Mouse (Mus musculus): ENCODE measurements at regions not wholly inside any gene's neighbourhood (a gene's known extent, or its start where the extent isn't known, plus 50 kb on each side); places are given as distances from the start of the nearest gene placed in this dataset.

DNA sequence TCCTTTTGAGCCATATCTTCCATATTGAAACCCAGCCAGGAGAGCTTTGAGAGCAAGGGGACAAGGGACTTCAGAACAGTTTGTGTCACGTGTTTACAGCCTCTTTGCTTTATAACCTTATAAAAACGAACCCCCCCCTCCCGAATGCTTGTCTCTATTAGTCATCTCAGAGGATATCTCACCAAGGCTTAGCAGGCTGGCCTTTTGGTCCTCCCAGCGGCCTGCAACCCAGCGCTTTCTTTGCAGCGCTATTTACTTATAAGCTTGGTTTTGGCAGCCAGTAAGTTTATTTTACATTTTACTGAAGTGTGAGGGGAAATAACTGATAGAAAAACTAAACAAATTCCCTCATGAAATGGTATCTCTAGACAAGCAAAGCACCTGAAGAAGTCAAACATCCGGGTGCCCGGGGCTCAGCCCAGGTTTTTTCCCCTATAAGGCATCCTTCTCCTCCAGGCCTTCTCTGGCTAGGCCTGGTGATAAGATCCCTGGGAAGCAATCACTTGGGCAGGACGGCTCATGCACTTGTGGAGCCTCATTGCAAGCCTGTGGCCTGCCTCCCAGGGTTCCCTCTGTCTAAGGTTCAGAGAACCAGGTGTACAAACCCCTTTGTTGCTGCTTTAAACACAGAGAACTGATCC is 442.0 kb upstream of the Id4 start:
- H3K4me2 ChIP-seq (ENCODE audit: low read depth): no peak overlapping the region
- H3K4me3 ChIP-seq (ENCODE audit: low read depth, low read length): no peak overlapping the region
- WGBS: 84% methylated on average over 9 of the region's 9 CpGs
- ATAC-seq: no peak
- H3K4me1 ChIP-seq (ENCODE audit: insufficient read depth): no peaks in the 10 kb centered on the region
- no peak for DNase-seq
- no peaks in the 10 kb centered on the region for H3K27me3 ChIP-seq (ENCODE audit: insufficient read depth, low read length)
- no peak overlapping the region for H3K27ac ChIP-seq (ENCODE audit: low read depth, low read length)
- H3K9me3 ChIP-seq (ENCODE audit: low read length): no peaks in the 10 kb centered on the region
- no peak overlapping the region for H3K9ac ChIP-seq
- H3K36me3 ChIP-seq (ENCODE audit: insufficient read depth): no peaks in the 10 kb centered on the region
- no peak for TF ChIP-seq CTCF (IDR thresholded peaks at IDR 0.05; ENCODE audit: low read depth)

DNA sequence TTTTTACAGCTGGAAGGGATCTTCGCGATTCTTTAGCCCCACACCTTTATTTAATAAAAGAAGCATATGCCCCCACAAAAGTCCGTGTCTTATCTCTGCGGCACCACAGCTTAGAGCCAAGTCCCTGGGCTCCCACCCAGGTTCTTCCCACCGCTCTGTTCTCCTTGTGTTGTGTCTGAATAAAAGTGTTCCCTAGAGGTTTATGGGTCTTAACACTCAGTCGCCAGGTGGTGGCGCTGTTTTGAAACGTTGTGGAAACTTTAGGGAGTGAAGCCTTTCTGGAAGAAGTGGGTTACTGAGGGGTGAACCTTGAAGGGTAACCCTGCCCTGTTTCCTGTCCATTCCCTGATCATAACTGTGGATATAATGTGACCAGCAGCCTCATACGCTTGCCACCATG is 424.5 kb upstream of the Id4 start:
- H3K9me3 ChIP-seq (ENCODE audit: low read length): no peaks in the 10 kb centered on the region
- ATAC-seq (no peak), DNase-seq (peak; percentile 61)
- no peak overlapping the region for H3K27ac ChIP-seq (ENCODE audit: low read depth, low read length)
- H3K9ac ChIP-seq: no peak overlapping the region
- no peak overlapping the region for H3K4me2 ChIP-seq (ENCODE audit: low read depth)
- WGBS: 32% methylated on average over 9 of the region's 9 CpGs
- no peaks in the 10 kb centered on the region for H3K27me3 ChIP-seq (ENCODE audit: insufficient read depth, low read length)
- H3K4me3 ChIP-seq (ENCODE audit: low read depth, low read length): no peak overlapping the region
- no peaks in the 10 kb centered on the region for H3K4me1 ChIP-seq (ENCODE audit: insufficient read depth)
- H3K36me3 ChIP-seq (ENCODE audit: insufficient read depth): no peaks in the 10 kb centered on the region
- peak; percentile 55 for TF ChIP-seq CTCF (IDR thresholded peaks at IDR 0.05; ENCODE audit: low read depth)

DNA sequence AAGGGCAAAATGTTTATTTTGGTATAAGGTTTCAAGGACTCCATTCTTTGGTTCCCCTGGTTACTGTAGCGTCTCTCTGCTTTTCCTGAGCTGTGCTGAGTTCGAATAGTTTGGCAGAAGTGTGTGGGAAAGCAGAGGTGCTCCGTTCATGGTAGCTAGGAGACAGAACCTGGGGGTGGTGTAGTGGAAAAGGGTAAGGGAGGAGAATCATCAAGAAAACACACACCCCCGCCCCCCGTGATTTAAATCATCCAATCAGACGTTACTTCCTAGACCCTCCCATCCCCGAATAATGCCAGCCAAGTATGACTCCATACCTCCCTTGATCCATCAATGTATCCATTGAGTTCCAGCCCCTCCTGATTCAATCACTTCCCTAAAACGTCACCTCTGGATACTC is 418.6 kb upstream of the Id4 start:
- peaks cover 9% of the 10 kb centered on the region; the same call in 1 of the 2 replicates for H3K4me1 ChIP-seq (ENCODE audit: insufficient read depth)
- ATAC-seq (no peak), DNase-seq (no peak)
- H3K27me3 ChIP-seq (ENCODE audit: insufficient read depth, low read length): no peaks in the 10 kb centered on the region
- no peak overlapping the region for H3K27ac ChIP-seq (ENCODE audit: low read depth, low read length)
- no peak overlapping the region for H3K9ac ChIP-seq
- no peak overlapping the region for H3K4me3 ChIP-seq (ENCODE audit: low read depth, low read length)
- no peaks in the 10 kb centered on the region for H3K9me3 ChIP-seq (ENCODE audit: low read length)
- TF ChIP-seq CTCF (IDR thresholded peaks at IDR 0.05; ENCODE audit: low read depth): no peak
- no peak overlapping the region for H3K4me2 ChIP-seq (ENCODE audit: low read depth)
- 88% methylated on average over 8 of the region's 8 CpGs for WGBS
- no peaks in the 10 kb centered on the region for H3K36me3 ChIP-seq (ENCODE audit: insufficient read depth)

DNA sequence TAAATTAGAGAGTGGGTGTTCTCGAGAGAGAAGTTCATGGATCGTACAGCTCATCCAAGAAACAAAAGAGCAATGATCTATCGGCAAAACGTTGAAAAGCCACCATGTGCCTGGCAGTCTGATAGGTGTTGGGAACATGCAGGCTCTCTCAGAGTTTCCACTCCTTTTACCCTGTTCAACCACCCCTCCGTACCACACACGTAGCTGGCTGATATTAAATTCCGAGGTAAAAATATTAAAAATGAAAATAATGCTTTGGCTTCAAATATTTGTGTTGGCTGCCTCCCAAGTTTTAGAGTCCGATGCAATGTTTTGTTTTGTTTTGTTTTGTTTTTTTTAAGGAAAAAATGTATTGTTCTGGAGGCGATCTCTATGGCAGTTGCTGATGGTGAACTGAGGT is 418.0 kb upstream of the Id4 start:
- H3K9ac ChIP-seq: no peak overlapping the region
- H3K4me3 ChIP-seq (ENCODE audit: low read depth, low read length): no peak overlapping the region
- ATAC-seq: no peak
- H3K4me2 ChIP-seq (ENCODE audit: low read depth): no peak overlapping the region
- no peaks in the 10 kb centered on the region for H3K36me3 ChIP-seq (ENCODE audit: insufficient read depth)
- WGBS: 61% methylated on average over 9 of the region's 9 CpGs
- H3K4me1 ChIP-seq (ENCODE audit: insufficient read depth): peaks cover 9% of the 10 kb centered on the region; the same call in 1 of the 2 replicates
- no peak overlapping the region for H3K27ac ChIP-seq (ENCODE audit: low read depth, low read length)
- no peak for DNase-seq
- TF ChIP-seq CTCF (IDR thresholded peaks at IDR 0.05; ENCODE audit: low read depth): no peak
- H3K27me3 ChIP-seq (ENCODE audit: insufficient read depth, low read length): no peaks in the 10 kb centered on the region
- no peaks in the 10 kb centered on the region for H3K9me3 ChIP-seq (ENCODE audit: low read length)

DNA sequence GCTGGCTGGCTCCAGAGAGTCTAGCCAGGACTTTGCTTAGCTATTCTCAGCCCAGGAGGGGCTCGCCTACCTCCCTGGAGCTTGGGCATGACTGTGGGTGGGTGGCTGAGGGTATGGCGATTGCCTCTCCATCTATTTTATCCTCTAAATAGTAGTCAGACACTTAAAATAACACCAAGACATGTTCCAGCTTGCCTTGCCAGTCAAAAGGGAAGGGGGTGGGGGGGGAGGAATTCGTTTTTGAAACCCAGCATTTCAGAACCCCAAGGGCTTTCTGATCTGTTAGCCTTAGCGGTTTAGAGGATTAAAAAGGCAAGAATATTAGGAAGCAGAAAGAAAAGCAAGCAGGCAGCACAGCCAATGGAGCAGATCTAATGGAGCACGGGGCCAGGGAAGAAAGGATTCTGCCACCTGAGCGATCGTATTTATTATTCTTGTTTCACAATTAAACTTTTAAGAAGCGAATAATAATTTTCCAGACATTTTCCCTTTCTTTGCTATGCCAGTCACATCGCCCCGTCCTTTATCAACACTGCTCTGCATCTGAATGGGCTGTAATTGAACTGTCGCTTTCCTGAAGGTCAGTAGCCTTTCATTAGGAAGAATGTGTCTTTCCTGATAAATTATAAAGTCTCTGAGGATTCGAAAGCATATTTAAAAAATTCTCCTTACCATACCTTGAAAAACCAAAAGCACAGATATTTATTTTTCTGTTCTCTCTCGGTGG is 417.3 kb upstream of the Id4 start:
- Histone ChIP-seq H3K4me2 (ENCODE audit: low read depth) (peak overlapping the region; percentile 15; the same call in 1 of the 2 replicates), H3K9me3 (ENCODE audit: low read length) (no peaks in the 10 kb centered on the region), H3K27ac (ENCODE audit: low read depth, low read length) (no peak overlapping the region), H3K4me3 (ENCODE audit: low read depth, low read length) (no peak overlapping the region), H3K27me3 (ENCODE audit: insufficient read depth, low read length) (no peaks in the 10 kb centered on the region), H3K4me1 (ENCODE audit: insufficient read depth) (peaks cover 9% of the 10 kb centered on the region; the same call in 1 of the 2 replicates), H3K36me3 (ENCODE audit: insufficient read depth) (no peaks in the 10 kb centered on the region), H3K9ac (no peak overlapping the region)
- WGBS: 7% methylated on average over 13 of the region's 13 CpGs
- ATAC-seq (peak; percentile 43; the same call in 1 of the 2 replicates), DNase-seq (no peak)
- no peak for TF ChIP-seq CTCF (IDR thresholded peaks at IDR 0.05; ENCODE audit: low read depth)

DNA sequence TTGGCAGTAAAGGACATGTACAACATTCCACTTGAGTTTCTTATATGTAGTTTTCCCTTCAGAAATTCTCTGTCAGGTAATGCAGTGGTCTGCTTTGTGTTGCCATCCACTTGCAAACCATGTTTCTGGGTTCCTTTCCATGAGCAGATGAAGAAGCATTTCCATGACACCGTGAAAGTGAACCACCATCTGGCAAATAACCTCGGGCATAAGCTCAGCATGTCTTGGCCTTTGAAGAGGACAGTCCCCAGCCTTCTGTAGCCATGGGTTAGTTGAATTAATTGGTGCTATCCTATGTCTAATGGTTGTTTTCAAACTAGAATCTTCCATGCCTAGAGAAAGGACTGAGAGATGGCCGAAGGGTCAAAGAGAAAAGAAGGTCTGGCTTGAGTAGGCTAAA is 414.3 kb upstream of the Id4 start:
- DNase-seq: no peak
- no peaks in the 10 kb centered on the region for H3K27me3 ChIP-seq (ENCODE audit: insufficient read depth, low read length)
- H3K4me1 ChIP-seq (ENCODE audit: insufficient read depth): peaks cover 9% of the 10 kb centered on the region; the same call in 1 of the 2 replicates
- no peak overlapping the region for H3K9ac ChIP-seq
- no peaks in the 10 kb centered on the region for H3K36me3 ChIP-seq (ENCODE audit: insufficient read depth)
- no peak for TF ChIP-seq CTCF (IDR thresholded peaks at IDR 0.05; ENCODE audit: low read depth)
- ATAC-seq: no peak
- 91% methylated on average over 3 of the region's 3 CpGs for WGBS
- H3K9me3 ChIP-seq (ENCODE audit: low read length): no peaks in the 10 kb centered on the region
- H3K27ac ChIP-seq (ENCODE audit: low read depth, low read length): no peak overlapping the region
- no peak overlapping the region for H3K4me2 ChIP-seq (ENCODE audit: low read depth)
- no peak overlapping the region for H3K4me3 ChIP-seq (ENCODE audit: low read depth, low read length)

All from forebrain, postnatal 0 days (tissue).